Mouse (Mus musculus) activated CD4-positive, CD25-positive, alpha-beta regulatory T cell (primary cell): ENCODE data around the gene Osbpl7. TPM values are rescaled to one million over a fixed set of nuclear protein-coding genes. Genes with fewer than 3 reads are reported as not detected.

Source experiments
- polyA plus RNA-seq, 2 experiments: library from polyadenylated mRNA; unstranded; fragments of 100-300 nt; shearing (Covaris generic); gene quantifications; one replicate each; pipeline ENCODE4 v1.2.1; 2017

Gene Osbpl7
- polyA plus RNA-seq = 10 to 100 TPM; 30.9 to 31.1 TPM

DNA sequence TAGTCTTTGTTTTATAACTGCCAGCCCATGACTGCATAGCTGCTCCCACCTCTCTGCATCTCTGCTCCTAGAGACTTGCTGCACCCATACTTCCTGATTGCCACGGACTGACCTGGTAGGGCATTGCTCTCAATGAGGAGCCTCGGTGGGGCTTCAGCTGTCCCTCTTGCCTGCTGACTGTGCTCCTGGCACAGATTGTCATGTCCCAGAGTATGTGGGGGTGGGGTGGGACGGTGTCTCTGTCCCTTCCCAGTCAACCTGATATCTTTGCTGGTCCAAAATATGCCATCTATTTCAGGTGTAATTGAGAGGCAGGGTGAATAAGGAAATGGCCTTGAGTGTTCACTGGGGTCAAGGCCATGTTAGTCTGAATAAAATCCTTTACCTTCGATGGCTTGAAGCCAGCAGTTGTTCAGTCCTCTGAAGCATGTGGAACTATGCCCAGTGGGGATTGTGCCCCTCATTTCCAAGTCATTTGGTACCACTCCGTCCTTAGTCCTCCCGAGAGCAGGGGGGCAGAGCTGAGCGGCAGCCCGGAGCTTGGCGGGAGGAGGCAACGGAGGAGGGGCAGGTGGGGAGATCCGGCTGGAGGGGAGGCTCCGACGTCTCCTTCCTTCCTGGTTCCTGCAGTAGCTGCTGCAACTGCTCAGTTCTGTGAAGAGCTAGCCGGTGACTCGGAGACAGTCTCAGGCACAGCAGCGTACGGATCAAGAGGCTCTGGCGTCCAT, at the start of gene Osbpl7:
Osbpl7 (plus strand) TSS at position 413 of the 728 bp plus-strand sequence.

DNA sequence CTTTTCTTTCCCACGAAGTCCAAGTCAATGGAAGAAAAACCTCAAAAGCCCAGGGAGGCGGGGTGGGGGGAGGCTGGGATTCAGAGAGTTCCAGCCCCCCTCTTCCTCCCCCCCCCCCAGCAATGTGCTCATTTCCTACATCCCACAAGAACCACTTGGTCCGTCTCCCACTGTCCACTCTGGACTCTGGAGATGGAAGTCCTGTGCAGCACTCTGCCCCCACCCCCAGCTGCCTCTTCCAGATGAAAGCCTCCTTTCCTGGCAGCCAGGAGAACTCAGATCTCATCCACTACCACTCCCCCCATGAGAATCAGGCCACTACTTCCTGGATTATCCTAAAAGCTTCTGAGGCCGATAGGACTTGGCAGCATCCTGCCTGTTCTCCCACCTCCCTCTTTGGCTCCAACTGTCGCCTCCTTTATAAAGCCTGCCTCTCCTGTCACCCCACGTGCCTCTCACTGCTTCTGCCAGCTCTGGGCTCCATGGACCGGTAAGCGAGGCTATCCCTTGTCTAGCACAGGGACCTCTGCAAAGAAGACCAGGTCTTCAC, 37.2 kb upstream of the Osbpl7 start, which contains the start of gene Sp6:
Sp6 (plus strand) TSS at position 274 of the 550 bp plus-strand sequence.

DNA sequence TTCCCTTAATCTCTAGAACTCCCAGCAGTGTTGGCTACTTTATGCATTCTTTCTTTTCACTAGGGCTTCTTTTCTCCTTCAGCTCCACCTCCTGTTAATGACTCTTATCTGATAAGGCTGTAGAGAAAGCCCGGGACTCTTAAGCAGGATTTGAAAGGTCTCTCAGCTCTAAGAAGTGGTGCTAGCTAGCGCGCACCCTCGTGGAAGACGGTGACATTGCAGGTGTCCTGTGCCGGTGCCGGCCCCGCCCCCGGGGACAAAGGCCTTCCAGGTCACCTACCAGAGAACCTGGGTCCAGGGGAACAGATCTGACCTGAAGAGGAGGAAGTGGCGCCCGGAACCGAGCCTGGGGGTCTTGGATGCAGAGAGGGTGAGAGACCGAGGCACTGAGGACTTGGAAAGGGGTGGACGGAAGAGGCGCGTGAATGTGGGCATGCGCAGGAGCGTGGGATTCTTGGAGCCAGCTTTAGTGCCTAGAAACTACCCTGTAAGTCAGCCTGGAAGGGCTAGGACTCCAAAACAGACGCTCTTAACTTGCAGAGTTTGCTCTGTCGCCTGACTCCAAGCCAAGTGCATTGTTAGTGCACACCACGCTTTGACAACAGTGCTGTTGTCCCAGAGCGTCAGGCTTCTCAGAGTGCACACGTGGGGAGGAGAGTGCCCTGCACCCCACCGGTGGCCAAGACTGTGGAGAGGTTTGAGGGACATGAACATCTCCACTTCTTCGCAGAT, 20.6 kb upstream of the Osbpl7 start, which contains the start of gene Scrn2:
Scrn2 (plus strand) TSS at position 253 of the 732 bp plus-strand sequence.

DNA sequence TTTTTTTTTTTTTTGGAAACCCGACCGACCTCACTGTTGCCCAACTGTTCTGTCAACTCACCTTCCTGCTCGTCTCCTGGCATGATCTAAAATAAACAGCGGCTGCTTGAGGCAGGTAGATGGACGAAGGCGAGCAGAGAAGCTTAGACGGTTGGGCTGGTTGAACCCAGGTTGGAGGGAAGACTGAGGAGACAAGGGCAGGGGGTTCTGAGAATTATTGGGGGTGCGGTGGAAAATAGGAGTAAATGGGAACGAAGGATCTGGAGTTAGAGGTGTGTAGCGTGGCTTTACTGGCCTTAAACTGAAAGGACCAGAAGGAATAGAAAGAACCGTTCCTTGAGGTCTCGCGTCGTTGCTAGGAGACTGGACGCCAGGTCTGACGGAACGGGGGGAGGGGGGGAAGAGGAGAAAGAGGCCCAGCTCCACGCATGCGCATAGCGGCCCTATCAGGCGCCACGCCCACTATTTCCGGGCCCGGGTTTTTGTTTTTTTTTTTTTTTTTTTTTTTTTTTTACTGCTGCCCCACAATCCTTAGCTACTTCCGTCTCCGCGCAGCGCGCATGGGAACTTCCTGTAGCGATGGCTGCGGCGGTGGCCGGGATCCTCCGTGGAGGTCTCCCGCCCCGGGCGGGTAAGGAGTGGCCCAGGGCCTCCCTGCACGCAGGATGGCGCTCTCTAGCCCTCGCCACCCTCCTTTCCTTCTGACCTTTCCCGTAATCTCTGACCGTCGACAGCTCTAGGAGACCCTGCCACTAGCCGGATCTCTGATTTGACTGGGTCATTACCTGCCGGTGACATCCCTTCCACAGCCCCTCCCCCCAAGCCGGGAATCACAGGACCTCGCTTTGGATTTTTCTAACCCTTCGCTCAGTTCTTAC, 9.2 kb upstream of the Osbpl7 start, which contains the start of the genes Lrrc46 and Mrpl10:
Lrrc46 (minus strand) TSS at position 386 of the 878 bp plus-strand sequence.
Mrpl10 (plus strand) TSS at position 539 of the 878 bp plus-strand sequence.

DNA sequence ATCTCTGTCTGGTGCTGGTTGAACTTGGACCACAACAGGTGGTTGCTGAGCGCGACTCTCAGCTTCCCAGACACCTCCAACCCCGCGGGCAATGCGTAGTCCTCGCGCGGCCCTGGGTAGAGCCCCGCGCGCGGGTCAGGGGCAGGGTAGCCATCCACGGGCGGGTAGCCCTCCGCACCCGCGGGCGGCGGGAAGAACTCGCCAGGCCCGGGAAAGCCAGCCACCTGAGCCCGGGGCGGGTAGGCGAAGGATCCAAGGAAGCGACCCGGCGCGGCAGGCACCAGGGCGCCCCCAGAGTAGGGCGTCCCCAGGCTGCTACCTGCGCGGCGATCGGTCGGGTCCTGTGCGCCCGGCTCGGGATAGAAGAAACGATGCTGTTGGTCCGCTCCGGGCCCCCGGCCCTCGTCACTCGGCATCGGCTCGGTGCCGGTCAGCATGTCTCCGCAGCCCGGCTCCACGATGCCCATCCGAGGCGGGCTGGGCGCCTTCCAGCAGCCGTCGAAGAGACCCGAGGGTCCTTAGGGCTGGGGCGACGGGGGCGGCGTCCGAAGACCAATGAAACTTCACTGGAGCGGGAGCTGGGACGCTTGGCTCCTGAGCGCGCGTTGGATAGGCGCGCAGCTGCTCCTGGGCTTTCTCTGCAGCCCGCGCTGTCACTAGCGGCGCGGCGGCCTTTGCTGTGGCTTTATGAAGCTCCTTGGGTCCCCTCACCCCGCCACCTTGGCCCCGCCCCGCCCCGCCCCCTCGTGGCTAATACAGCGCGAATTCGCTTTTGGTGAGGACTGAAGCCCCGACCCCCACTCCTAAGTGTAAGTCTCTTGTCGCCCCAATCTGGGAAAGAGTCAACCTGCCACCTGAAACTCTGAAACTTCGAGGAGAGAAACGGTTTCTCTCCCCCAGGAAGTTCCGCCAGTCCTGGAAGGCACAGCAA, 64.5 kb downstream of the Osbpl7 start, which contains the start of gene Tbx21:
Tbx21 (minus strand) TSS at position 661 of the 931 bp plus-strand sequence.

Other genes starting within 250 kb of the Osbpl7 start
- gene Nfe2l1, start 220.7 kb upstream of the Osbpl7 start, polyA plus RNA-seq = 10 to 100 TPM; 27.7 to 43.2 TPM
- gene Copz2, start 200.8 kb upstream of the Osbpl7 start, polyA plus RNA-seq = under 1 TPM; 0.29 to 0.31 TPM
- gene Cdk5rap3, start 134.1 kb upstream of the Osbpl7 start, polyA plus RNA-seq = 100 to 1,000 TPM in 1 of 2 experiments, 10 to 100 TPM in 1; 65.7 to 112 TPM
- under 1 TPM in 1 of 2 experiments, not detected in 1; 0.49 TPM for gene Prr15l, start 122.5 kb upstream of the Osbpl7 start, polyA plus RNA-seq
- gene Pnpo, start 106.6 kb upstream of the Osbpl7 start, polyA plus RNA-seq = 10 to 100 TPM; 36.8 to 52.3 TPM
- 10 to 100 TPM; 49.0 to 58.2 TPM for gene Sp2, start 67.7 kb upstream of the Osbpl7 start, polyA plus RNA-seq
- 1 to 10 TPM; 5.6 to 8.8 TPM for gene Sp6, start 37.2 kb upstream of the Osbpl7 start, polyA plus RNA-seq
- gene Scrn2, start 20.7 kb upstream of the Osbpl7 start, polyA plus RNA-seq = 10 to 100 TPM in 1 of 2 experiments, 1 to 10 TPM in 1; 10.0 to 14.0 TPM
- under 1 TPM in 1 of 2 experiments, not detected in 1; 0.17 TPM for gene Lrrc46, start 9.2 kb upstream of the Osbpl7 start, polyA plus RNA-seq
- 10 to 100 TPM; 74.7 to 77.3 TPM for gene Mrpl10, start 9.1 kb upstream of the Osbpl7 start, polyA plus RNA-seq
- 10 to 100 TPM; 14.4 to 46.9 TPM for gene Tbx21, start 64.7 kb downstream of the Osbpl7 start, polyA plus RNA-seq
- under 1 TPM; 0.34 to 0.72 TPM for gene Tbkbp1, start 100.9 kb downstream of the Osbpl7 start, polyA plus RNA-seq
- 10 to 100 TPM; 30.6 to 31.8 TPM for gene Kpnb1, start 137.3 kb downstream of the Osbpl7 start, polyA plus RNA-seq
- 10 to 100 TPM; 31.0 to 47.1 TPM for gene Npepps, start 230.0 kb downstream of the Osbpl7 start, polyA plus RNA-seq